Comparison of ENCODE assay signal across 23 mouse cellular contexts in genomic region chr6:52626735-52627134, GRCm38 (mm10). TPM values are rescaled to one million over a fixed set of nuclear protein-coding genes. Genes with fewer than 3 reads are reported as not detected.
DNase-seq lines count a peak whose midpoint lies in the region; ATAC-seq and TF ChIP-seq lines count a peak whose summit lies in the region.
"Had no signal": no experiment of that assay in that cellular context is flagged by ENCODE, and none has a peak within 500 bp of the region (broad histone marks: within the 10 kb centered on the region; RNA-seq: fewer than 3 reads in every experiment).

No protein-coding gene starts in this region.

- no peaks in the 10 kb centered on the region for H3K79me2 ChIP-seq in MEL (ENCODE audit: control insufficient read depth, insufficient read depth, low read length, poor library complexity)

- H3K4me3 ChIP-seq in MEL (ENCODE audit: control insufficient read depth in 1 of 2, insufficient read depth in 1 of 2, low read depth in 2 of 2, low read length in 2 of 2): no peak overlapping the region
- H3K4me3 ChIP-seq in liver, embryonic 16.5 days (ENCODE audit: low read depth, low read length): no peak overlapping the region
- no peak overlapping the region for H3K4me3 ChIP-seq in kidney, embryonic 14.5 days (ENCODE audit: low read length)
- H3K4me3 ChIP-seq: embryonic facial prominence, embryonic 15.5 days; erythroblast, embryonic 14.5 days; forebrain, embryonic 15.5 days; heart, embryonic 10.5 days; hindbrain, embryonic 13.5 days had no signal

- no peak for TF ChIP-seq CTCF in MEL (IDR thresholded peaks at IDR 0.05 in 2 of 3, conservative IDR thresholded peaks at IDR 0.05 in 1 of 3; ENCODE audit: control insufficient read depth in 1 of 3, insufficient read depth in 1 of 3, low read depth in 2 of 3, low read length in 3 of 3, poor library complexity in 1 of 3, severe bottlenecking in 1 of 3)

- H3K9me3 ChIP-seq in MEL (replicated peaks; ENCODE audit: insufficient read depth, low read length): no peaks in the 10 kb centered on the region
- H3K9me3 ChIP-seq in liver, embryonic 16.5 days (replicated peaks; ENCODE audit: control insufficient read depth, low read length): no peaks in the 10 kb centered on the region
- no peaks in the 10 kb centered on the region for H3K9me3 ChIP-seq in kidney, embryonic 14.5 days (ENCODE audit: control insufficient read depth, low read length)
- H3K9me3 ChIP-seq: embryonic facial prominence, embryonic 15.5 days; forebrain, embryonic 15.5 days; heart, embryonic 10.5 days; hindbrain, embryonic 13.5 days had no signal

- 0 out of 2 replicates have a peak, but pooled peaks have one; percentile 9 for ATAC-seq in granulocyte monocyte progenitor cell, adult 5-6 weeks (replicated peaks; ENCODE audit: poor library complexity, severe bottlenecking)
- ATAC-seq in liver, embryonic 16.5 days (ENCODE audit: low read depth): peak; percentile 30; the same call in 1 of the 2 replicates
- ATAC-seq in kidney, embryonic 14.5 days (ENCODE audit: low FRiP score, low TSS enrichment): no peak
- ATAC-seq: forebrain, embryonic 15.5 days; hindbrain, postnatal 0 days; Patski had no signal

- WGBS in liver, embryonic 16.5 days (ENCODE audit: insufficient replicate concordance): 36% methylated on average over 4 of the region's 4 CpGs
- WGBS in kidney, embryonic 14.5 days: 89% methylated on average over 4 of the region's 4 CpGs

- DNase-seq in 416B (ENCODE audit: low read depth) (peak; percentile 61), MEL (ENCODE audit: low read depth, low spot score) (peak; percentile 75)
- no peak for DNase-seq in retina, postnatal 1 day
- DNase-seq in right cerebral cortex, adult 2 months (ENCODE audit: low spot score in 2 of 2): no peak
- DNase-seq in ovary, postnatal 10 days (ENCODE audit: low spot score): no peak
- DNase-seq: adrenal gland, adult 2 months; adrenal gland, postnatal 25 days; cerebellum, adult 18-20 months; cerebellum, adult 9-11 months; embryo, embryonic 11 days; gastrocnemius, postnatal 25 days; heart, adult 11 months; heart, postnatal 10 days had no signal

- H3K4me2 ChIP-seq in liver, embryonic 16.5 days (ENCODE audit: low read depth, low read length): no peak overlapping the region
- no peak overlapping the region for H3K4me2 ChIP-seq in kidney, embryonic 14.5 days (replicated peaks; ENCODE audit: low read depth, low read length)
- H3K4me2 ChIP-seq: embryonic facial prominence, embryonic 15.5 days; forebrain, embryonic 15.5 days; hindbrain, embryonic 13.5 days had no signal

- H3K27me3 ChIP-seq in MEL (ENCODE audit: control insufficient read depth in 1 of 2, insufficient read depth in 2 of 2, low read length in 2 of 2): no peaks in the 10 kb centered on the region
- no peaks in the 10 kb centered on the region for H3K27me3 ChIP-seq in liver, embryonic 16.5 days (ENCODE audit: control insufficient read depth, insufficient read depth, low read depth, low read length)
- H3K27me3 ChIP-seq in kidney, embryonic 14.5 days (ENCODE audit: control insufficient read depth, insufficient read depth, low read length): no peaks in the 10 kb centered on the region
- H3K27me3 ChIP-seq: embryonic facial prominence, embryonic 15.5 days; forebrain, embryonic 15.5 days; hindbrain, embryonic 13.5 days; Patski had no signal

- H3K27ac ChIP-seq in MEL (ENCODE audit: control insufficient read depth, low read depth, low read length): peak overlapping the region; percentile 50
- H3K27ac ChIP-seq in liver, embryonic 16.5 days (ENCODE audit: low read length): no peak overlapping the region
- H3K27ac ChIP-seq in kidney, embryonic 14.5 days (ENCODE audit: low read depth, low read length): no peak overlapping the region
- H3K27ac ChIP-seq: embryonic facial prominence, embryonic 15.5 days; forebrain, embryonic 15.5 days; heart, embryonic 10.5 days; hindbrain, embryonic 13.5 days; hindbrain, postnatal 0 days had no signal

- no peak overlapping the region for H3K9ac ChIP-seq in MEL (ENCODE audit: control insufficient read depth, low read depth, low read length, poor library complexity, severe bottlenecking)
- no peak overlapping the region for H3K9ac ChIP-seq in liver, embryonic 16.5 days (ENCODE audit: low read depth, low read length)
- H3K9ac ChIP-seq in kidney, embryonic 14.5 days (ENCODE audit: low read depth, low read length): no peak overlapping the region
- H3K9ac ChIP-seq: embryonic facial prominence, embryonic 15.5 days; forebrain, embryonic 15.5 days; hindbrain, embryonic 13.5 days had no signal

- H3K4me1 ChIP-seq in MEL (ENCODE audit: control insufficient read depth in 1 of 2, insufficient read depth in 2 of 2, low read length in 2 of 2): peaks cover 23 to 24% of the 10 kb centered on the region in 2 experiments
- peaks cover 6% of the 10 kb centered on the region; the same call in 1 of the 2 replicates for H3K4me1 ChIP-seq in liver, embryonic 16.5 days (ENCODE audit: control insufficient read depth, low read depth, low read length)
- H3K4me1 ChIP-seq in kidney, embryonic 14.5 days (ENCODE audit: control insufficient read depth, insufficient read depth, low read length): 0 out of 2 replicates have a peak, but pooled peaks cover 6% of the 10 kb centered on the region
- H3K4me1 ChIP-seq: embryonic facial prominence, embryonic 15.5 days; forebrain, embryonic 15.5 days; heart, embryonic 10.5 days; hindbrain, embryonic 13.5 days had no signal

- H3K36me3 ChIP-seq in MEL (ENCODE audit: control insufficient read depth in 1 of 2, insufficient read depth in 2 of 2, low read length in 2 of 2): peaks cover 4 to 48% of the 10 kb centered on the region in 2 experiments; a peak in 3 of 4 replicates
- H3K36me3 ChIP-seq in liver, embryonic 16.5 days (ENCODE audit: control insufficient read depth, insufficient read depth): peaks cover 2% of the 10 kb centered on the region; the same call in 1 of the 2 replicates
- H3K36me3 ChIP-seq in kidney, embryonic 14.5 days (ENCODE audit: control insufficient read depth, insufficient read depth, low read length): peaks cover 10% of the 10 kb centered on the region; the same call in 1 of the 2 replicates
- H3K36me3 ChIP-seq: forebrain, embryonic 15.5 days had no signal

- no peak for TF ChIP-seq RAD21 in MEL (IDR thresholded peaks at IDR 0.05; ENCODE audit: low read depth, low read length)

- TF ChIP-seq EP300 in MEL (IDR thresholded peaks at IDR 0.05; ENCODE audit: low read depth in 1 of 2, low read length in 2 of 2): peak; percentile 78 to 86; a peak in 3 of 4 replicates

- no peak for TF ChIP-seq POLR2A in MEL (IDR thresholded peaks at IDR 0.05; ENCODE audit: control insufficient read depth in 1 of 2, insufficient read depth in 1 of 2, low read depth in 1 of 2, low read length in 2 of 2, poor library complexity in 1 of 2)

TF ChIP-seq in MEL, 35 proteins besides CTCF, POLR2A, EP300 and RAD21 (continues in another document):
- TF ChIP-seq GATA1 (IDR thresholded peaks at IDR 0.05; ENCODE audit: low read depth, low read length): peak; percentile 73
- peak; percentile 72 for TF ChIP-seq ETS1 (IDR thresholded peaks at IDR 0.05; ENCODE audit: low read depth, low read length)
- TF ChIP-seq ZNF384 (IDR thresholded peaks at IDR 0.05; ENCODE audit: low read depth, low read length): no peak
- no peak for TF ChIP-seq NRF1 (IDR thresholded peaks at IDR 0.05; ENCODE audit: insufficient read depth, low read depth, low read length, poor library complexity, severe bottlenecking)
- TF ChIP-seq POLR2AphosphoS2 (IDR thresholded peaks at IDR 0.05; ENCODE audit: low read length): no peak
- TF ChIP-seq ELF1 (IDR thresholded peaks at IDR 0.05; ENCODE audit: low read depth, low read length): no peak
- TF ChIP-seq MAX (IDR thresholded peaks at IDR 0.05; ENCODE audit: low read length): peak; percentile 59
- no peak for TF ChIP-seq HCFC1 (IDR thresholded peaks at IDR 0.05; ENCODE audit: low read depth, low read length)
- TF ChIP-seq ZC3H11A (IDR thresholded peaks at IDR 0.05; ENCODE audit: low read depth, low read length): no peak
- 0 out of 2 replicates have a peak, but pooled peaks have one; percentile 29 for TF ChIP-seq JUND (IDR thresholded peaks at IDR 0.05; ENCODE audit: low read depth, low read length)
- no peak for TF ChIP-seq E2F4 (IDR thresholded peaks at IDR 0.05; ENCODE audit: borderline replicate concordance, low read depth, low read length)
- TF ChIP-seq SIN3A (IDR thresholded peaks at IDR 0.05; ENCODE audit: low read length): peak; percentile 75
- no peak for TF ChIP-seq CHD2 (IDR thresholded peaks at IDR 0.05; ENCODE audit: low read length)
- TF ChIP-seq MEF2A (IDR thresholded peaks at IDR 0.05; ENCODE audit: extremely low read depth, insufficient replicate concordance, low read depth, low read length, poor library complexity, severe bottlenecking): no peak
- TF ChIP-seq ZMIZ1 (IDR thresholded peaks at IDR 0.05; ENCODE audit: low read depth, low read length): no peak
- peak; percentile 7; the same call in 1 of the 2 replicates for TF ChIP-seq TAL1 (IDR thresholded peaks at IDR 0.05; ENCODE audit: low read length)
- TF ChIP-seq SMC3 (IDR thresholded peaks at IDR 0.05; ENCODE audit: low read depth, low read length): no peak
- peak; percentile 40; the same call in 1 of the 2 replicates for TF ChIP-seq MYC (IDR thresholded peaks at IDR 0.05; ENCODE audit: low read depth, low read length)
- no peak for TF ChIP-seq USF2 (IDR thresholded peaks at IDR 0.05; ENCODE audit: borderline replicate concordance in 1 of 2, insufficient read depth in 1 of 2, low read depth in 1 of 2, low read length in 2 of 2)
- peak; percentile 77 for TF ChIP-seq RCOR1 (IDR thresholded peaks at IDR 0.05; ENCODE audit: low read depth, low read length)
- TF ChIP-seq UBTF (IDR thresholded peaks at IDR 0.05; ENCODE audit: borderline replicate concordance, insufficient read depth, low read depth, low read length): no peak
- no peak for TF ChIP-seq KAT2A (conservative IDR thresholded peaks at IDR 0.05; ENCODE audit: low read depth, low read length)
- TF ChIP-seq TCF12 (IDR thresholded peaks at IDR 0.05; ENCODE audit: low read depth, low read length): peak; percentile 61
- TF ChIP-seq ZKSCAN1 (IDR thresholded peaks at IDR 0.05; ENCODE audit: low read depth, low read length): no peak
- no peak for TF ChIP-seq MAZ (IDR thresholded peaks at IDR 0.05; ENCODE audit: low read depth, low read length)
- no peak for TF ChIP-seq USF1 (IDR thresholded peaks at IDR 0.05; ENCODE audit: low read depth, low read length)

RNA-seq across cellular contexts. Expression of gene Hibadh, which starts 13.5 kb away (rescaled TPM):
- 30.9 and 31.2 TPM in 2 replicates for total RNA-seq in MEL (2012; rRNA removed)
- 10 to 100 TPM in 1 of 2 experiments, not detected in 1; 39.3 TPM for polyA plus RNA-seq in MEL (2012; ENCODE audit: insufficient read depth in 1 of 2, insufficient read length in 2 of 2, low read depth in 1 of 2, low replicate concordance in 2 of 2, missing spikeins in 1 of 2)
- 70.8 and 77.4 TPM in 2 replicates for total RNA-seq in granulocyte monocyte progenitor cell, adult 5-6 weeks (2014; fragmentation: Nextera tagmentation)
- 54.5 and 56.2 TPM in 2 replicates for total RNA-seq in granulocyte monocyte progenitor cell, adult 5-6 weeks (2017)
- 81.2 and 83.0 TPM in 2 replicates for polyA plus RNA-seq in liver, embryonic 16.5 days (2015; fragmentation: Nextera tagmentation; extraction: Ambion mirVana)
- polyA plus RNA-seq in kidney, embryonic 14.5 days (2014; fragmentation: Nextera tagmentation; extraction: Ambion mirVana): 69.5 and 95.1 TPM in 2 replicates

Comparison
In these comparisons a context has a peak if more than half of its experiments do, and no peak if none do; other contexts are left out.
1. DNase-seq: peak in 416B (single experiment) and MEL (single experiment); none in retina, postnatal 1 day (single experiment), right cerebral cortex, adult 2 months (0 of 2) and ovary, postnatal 10 days (single experiment).